Mouse (Mus musculus) hindbrain, embryonic 16.5 days (tissue): ENCODE data around the gene Olfr898. TPM values are rescaled to one million over a fixed set of nuclear protein-coding genes. Genes with fewer than 3 reads are reported as not detected.

Experiments used
- ATAC-seq: fragments of 200-750 bp; cut with Nextera tagmentation; 2 replicates; pipeline ENCODE4 v1.8.0; 2017; ENCODE audit warnings: moderate TSS enrichment, moderate library complexity
- H3K27ac ChIP-seq: fragments of 300-500 bp; sonication (generic); 2 replicates; pipeline ENCODE4 v1.5.1; 2014; ENCODE audit warnings: low read depth, mild to moderate bottlenecking, control low read depth, low read length, moderate library complexity
- H3K27me3 ChIP-seq: fragments of 300-500 bp; sonication (generic); replicated peaks from 2 replicates; pipeline ENCODE4 v1.6.1; 2014; ENCODE audit warnings: low read length; ENCODE audit not compliant: control insufficient read depth, insufficient read depth
- H3K36me3 ChIP-seq: fragments of 300-500 bp; sonication (generic); 2 replicates; pipeline ENCODE4 v1.6.1; 2014; ENCODE audit warnings: mild to moderate bottlenecking, low read length, moderate library complexity, mixed read lengths; ENCODE audit not compliant: control insufficient read depth, insufficient read depth
- H3K4me1 ChIP-seq: fragments of 300-500 bp; sonication (generic); 2 replicates; pipeline ENCODE4 v1.6.1; 2014; ENCODE audit warnings: low read depth, low read length; ENCODE audit not compliant: control insufficient read depth, insufficient read depth
- H3K4me2 ChIP-seq: fragments of 300-500 bp; sonication (generic); 2 replicates; pipeline ENCODE4 v1.6.1; 2014; ENCODE audit warnings: mild to moderate bottlenecking, low read length, control low read depth, moderate library complexity
- H3K4me3 ChIP-seq: fragments of 300-500 bp; sonication (generic); 2 replicates; pipeline ENCODE4 v1.5.1; 2014; ENCODE audit warnings: mild to moderate bottlenecking, low read length, control low read depth, moderate library complexity
- H3K9ac ChIP-seq: fragments of 300-500 bp; sonication (generic); 2 replicates; pipeline ENCODE4 v1.6.1; 2014; ENCODE audit warnings: low read depth, mild to moderate bottlenecking, control low read depth, low read length, moderate library complexity
- H3K9me3 ChIP-seq: fragments of 300-500 bp; sonication (generic); 2 replicates; pipeline ENCODE4 v1.6.1; 2014; ENCODE audit warnings: mild to moderate bottlenecking, low read length, moderate library complexity; ENCODE audit not compliant: control insufficient read depth
- WGBS: fragments of 180-500 bp; shearing (Covaris S2); extraction: QIAGEN DNeasy Blood & Tissue Kit; methylation state at CpG from one replicate; pipeline ENCODE4 v1.1.7; 2014; 5-methylcytosine and 5-hydroxymethylcytosine counted together
- polyA plus RNA-seq: library from polyadenylated mRNA; unstranded; fragments of >200 nt; fragmentation: Nextera tagmentation; extraction: Ambion mirVana; gene quantifications from 2 replicates; pipeline ENCODE4 v1.2.1, GENCODE M21; 2015

Gene Olfr898
- not detected in 2 replicates for polyA plus RNA-seq

DNA sequence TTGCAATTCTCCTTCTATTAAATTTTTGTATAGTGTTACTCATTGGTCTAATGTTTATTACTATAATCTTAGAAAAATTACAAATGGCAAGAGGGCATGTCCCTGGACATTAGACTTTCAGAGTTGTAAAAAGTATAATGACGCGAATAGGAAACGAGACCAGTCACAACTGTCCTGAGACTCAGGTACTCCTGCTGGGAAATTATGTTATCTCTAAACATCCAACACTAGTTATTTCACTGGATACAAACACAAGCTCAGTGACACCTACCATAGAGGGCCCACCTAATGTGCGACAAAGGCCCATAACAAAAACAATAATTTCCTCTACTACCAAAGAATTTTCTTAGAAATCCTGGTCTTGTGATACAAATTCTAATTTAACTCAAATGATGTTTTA lies at the start of gene Olfr898:
Olfr898 (plus strand) TSS at position 301 of the 400 bp plus-strand sequence.
- no peak for ATAC-seq
- H3K27me3 ChIP-seq, result no peaks in the 10 kb centered on the region
- H3K27ac ChIP-seq, result no peak within 1 kb of the TSS
- H3K4me2 ChIP-seq, result no peak within 1 kb of the TSS
- H3K9ac ChIP-seq, result no peak within 1 kb of the TSS
- no peaks in the 10 kb centered on the region for H3K36me3 ChIP-seq
- no peaks in the 10 kb centered on the region for H3K4me1 ChIP-seq
- 95% methylated on average over 4 of the region's 4 CpGs for WGBS
- H3K4me3 ChIP-seq, result no peak within 1 kb of the TSS
- no peaks in the 10 kb centered on the region for H3K9me3 ChIP-seq

DNA sequence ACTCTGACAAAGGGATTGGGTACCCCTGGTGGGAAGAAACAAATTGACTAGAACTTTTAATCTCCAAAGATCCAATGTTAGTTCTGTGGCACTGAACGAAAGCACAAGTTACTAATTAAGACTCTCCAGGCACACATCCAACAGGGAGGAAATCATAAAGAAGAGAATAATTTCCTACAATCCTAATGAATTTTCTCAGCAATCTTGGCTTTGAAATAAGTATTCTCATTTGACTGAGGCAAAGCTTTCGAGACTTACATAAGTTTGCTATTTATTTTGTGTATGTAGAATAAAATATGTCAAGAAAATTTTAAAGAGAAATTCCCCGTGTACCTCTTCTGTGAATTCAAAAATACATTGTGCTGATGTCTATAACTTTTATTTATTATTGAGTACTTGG lies 19.5 kb upstream of the Olfr898 start, which contains the start of gene Olfr25:
Olfr25 (plus strand) TSS at position 301 of the 400 bp plus-strand sequence.
- 75% methylated on average over 3 of the region's 3 CpGs for WGBS
- H3K36me3 ChIP-seq, result no peaks in the 10 kb centered on the region
- H3K4me2 ChIP-seq, result no peak within 1 kb of the TSS
- no peak within 1 kb of the TSS for H3K27ac ChIP-seq
- H3K9ac ChIP-seq, result no peak within 1 kb of the TSS
- H3K27me3 ChIP-seq, result no peaks in the 10 kb centered on the region
- H3K4me3 ChIP-seq, result no peak within 1 kb of the TSS
- no peaks in the 10 kb centered on the region for H3K9me3 ChIP-seq
- no peaks in the 10 kb centered on the region for H3K4me1 ChIP-seq
- ATAC-seq, result no peak

DNA sequence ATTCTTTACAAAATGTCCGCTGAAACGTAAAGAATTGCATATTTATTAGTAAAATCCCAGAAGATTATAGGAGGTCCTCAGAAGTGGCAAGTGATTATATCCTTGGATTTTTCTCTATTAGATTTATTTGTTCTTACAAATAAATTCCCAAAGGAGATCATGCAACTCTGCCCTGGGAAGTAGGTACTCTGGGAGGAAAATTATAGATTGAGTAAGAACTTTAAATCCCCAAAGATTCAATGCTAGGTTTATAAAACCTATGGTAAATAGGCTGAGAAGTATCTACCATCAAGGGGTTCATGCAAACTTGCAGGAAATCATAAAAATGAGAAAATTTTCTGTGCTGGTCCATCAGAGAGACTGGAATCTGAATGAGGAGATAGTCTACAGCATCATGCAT lies 18.4 kb downstream of the Olfr898 start, which contains the start of gene Olfr250:
Olfr250 (plus strand) TSS at position 301 of the 400 bp plus-strand sequence.
- H3K4me1 ChIP-seq, result no peaks in the 10 kb centered on the region
- no peaks in the 10 kb centered on the region for H3K9me3 ChIP-seq
- 93% methylated on average over 2 of the region's 2 CpGs for WGBS
- H3K27me3 ChIP-seq, result no peaks in the 10 kb centered on the region
- H3K4me3 ChIP-seq, result no peak within 1 kb of the TSS
- no peaks in the 10 kb centered on the region for H3K36me3 ChIP-seq
- H3K4me2 ChIP-seq, result no peak within 1 kb of the TSS
- no peak for ATAC-seq
- no peak within 1 kb of the TSS for H3K27ac ChIP-seq
- H3K9ac ChIP-seq, result no peak within 1 kb of the TSS

DNA sequence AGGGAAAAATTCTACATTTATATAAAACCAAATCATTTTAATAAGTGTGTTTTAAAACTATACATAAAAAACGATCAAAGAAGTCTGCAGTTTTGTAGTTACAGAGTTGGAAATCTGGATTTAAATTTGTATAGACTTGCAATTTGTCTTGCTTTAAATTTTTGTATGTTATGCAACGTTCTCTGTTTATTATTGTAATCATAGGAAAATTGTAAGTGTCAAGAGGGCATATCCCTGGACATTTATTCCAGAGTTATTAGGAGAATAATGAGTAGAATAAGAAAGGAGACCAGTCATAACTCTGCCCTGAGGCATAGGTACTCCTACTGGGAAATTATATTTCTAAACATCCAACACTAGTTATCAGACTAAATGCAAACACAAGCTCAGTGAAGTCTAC lies 28.6 kb downstream of the Olfr898 start, which contains the start of gene Olfr251:
Olfr251 (plus strand) TSS at position 301 of the 400 bp plus-strand sequence.
- Histone ChIP-seq H3K4me2 (no peak within 1 kb of the TSS), H3K9me3 (no peaks in the 10 kb centered on the region), H3K9ac (no peak within 1 kb of the TSS), H3K27me3 (no peaks in the 10 kb centered on the region), H3K4me3 (no peak within 1 kb of the TSS), H3K36me3 (no peaks in the 10 kb centered on the region), H3K4me1 (no peaks in the 10 kb centered on the region), H3K27ac (no peak within 1 kb of the TSS)
- ATAC-seq, result no peak
- 70% methylated on average over 2 of the region's 2 CpGs for WGBS

DNA sequence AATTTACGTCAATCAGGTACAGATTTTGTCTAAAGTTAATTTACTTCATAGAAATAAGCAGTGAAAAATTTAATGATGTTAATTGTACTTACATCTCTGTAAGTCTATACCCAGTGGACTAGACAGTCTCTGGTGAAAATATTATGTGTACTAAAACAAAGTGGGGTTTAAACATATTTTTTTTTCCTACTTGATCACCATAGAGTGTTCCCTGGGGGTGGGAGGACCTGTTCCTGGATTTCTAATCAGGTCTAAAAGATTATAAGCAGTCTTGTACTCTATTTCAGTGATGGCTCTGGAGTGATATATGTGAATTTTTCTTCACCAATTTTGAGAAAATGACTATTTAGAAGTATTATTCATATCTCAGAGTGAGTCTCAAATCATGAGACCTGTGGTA lies 53.2 kb downstream of the Olfr898 start, which contains the start of gene Olfr147:
Olfr147 (plus strand) TSS at position 301 of the 400 bp plus-strand sequence.
- no peak for ATAC-seq
- H3K4me2 ChIP-seq, result no peak within 1 kb of the TSS
- H3K36me3 ChIP-seq, result no peaks in the 10 kb centered on the region
- H3K27me3 ChIP-seq, result no peaks in the 10 kb centered on the region
- 82% methylated on average over 1 of the region's 1 CpGs for WGBS
- no peak within 1 kb of the TSS for H3K27ac ChIP-seq
- no peaks in the 10 kb centered on the region for H3K4me1 ChIP-seq
- H3K4me3 ChIP-seq, result no peak within 1 kb of the TSS
- no peak within 1 kb of the TSS for H3K9ac ChIP-seq
- no peaks in the 10 kb centered on the region for H3K9me3 ChIP-seq

Other genes with a start within 250 kb of the Olfr898 start
- gene Olfr888, start 240.3 kb upstream of the Olfr898 start, polyA plus RNA-seq, result not detected in 2 replicates
- 0.04 and 0.05 TPM in 2 replicates for gene Olfr889, start 233.2 kb upstream of the Olfr898 start, polyA plus RNA-seq
- not detected in 2 replicates for gene Olfr890, start 205.9 kb upstream of the Olfr898 start, polyA plus RNA-seq
- not detected in 2 replicates for gene Olfr891, start 167.6 kb upstream of the Olfr898 start, polyA plus RNA-seq
- not detected in 2 replicates for gene Olfr893, start 140.0 kb upstream of the Olfr898 start, polyA plus RNA-seq
- gene Olfr894, start 130.4 kb upstream of the Olfr898 start, polyA plus RNA-seq, result not detected in 2 replicates
- gene Olfr143, start 95.6 kb upstream of the Olfr898 start, polyA plus RNA-seq, result not detected in 2 replicates
- gene Olfr895, start 80.6 kb upstream of the Olfr898 start, polyA plus RNA-seq, result not detected in 2 replicates
- not detected in 2 replicates for gene Olfr896-ps1, start 57.3 kb upstream of the Olfr898 start, polyA plus RNA-seq
- gene Olfr25, start 19.4 kb upstream of the Olfr898 start, polyA plus RNA-seq, result not detected in 2 replicates
- gene Olfr250, start 18.5 kb downstream of the Olfr898 start, polyA plus RNA-seq, result not detected in 2 replicates
- gene Olfr251, start 28.7 kb downstream of the Olfr898 start, polyA plus RNA-seq, result not detected in 2 replicates
- not detected in 2 replicates for gene Olfr147, start 53.3 kb downstream of the Olfr898 start, polyA plus RNA-seq
- gene Olfr901, start 81.0 kb downstream of the Olfr898 start, polyA plus RNA-seq, result not detected in 2 replicates
- not detected in 2 replicates for gene Olfr902, start 99.2 kb downstream of the Olfr898 start, polyA plus RNA-seq
- gene Olfr904, start 114.7 kb downstream of the Olfr898 start, polyA plus RNA-seq, result not detected in 2 replicates
- not detected in 2 replicates for gene Olfr905, start 122.7 kb downstream of the Olfr898 start, polyA plus RNA-seq
- gene Olfr906, start 138.7 kb downstream of the Olfr898 start, polyA plus RNA-seq, result not detected in 2 replicates
- gene Olfr907, start 147.4 kb downstream of the Olfr898 start, polyA plus RNA-seq, result not detected in 2 replicates
- gene Olfr911-ps1, start 173.2 kb downstream of the Olfr898 start, polyA plus RNA-seq, result not detected in 2 replicates
- gene Olfr910, start 189.4 kb downstream of the Olfr898 start, polyA plus RNA-seq, result not detected in 2 replicates
- not detected in 2 replicates for gene Olfr912, start 231.8 kb downstream of the Olfr898 start, polyA plus RNA-seq
- not detected in 2 replicates for gene Olfr913, start 244.3 kb downstream of the Olfr898 start, polyA plus RNA-seq